Mouse (Mus musculus): ENCODE measurements around the gene Serpinc1. TPM values are rescaled to one million over a fixed set of nuclear protein-coding genes. Genes with fewer than 3 reads are reported as not detected.

Serpinc1 gene
- total RNA-seq, 2 experiments from 2014 or later, result 0.16 to 1.4 TPM

DNA sequence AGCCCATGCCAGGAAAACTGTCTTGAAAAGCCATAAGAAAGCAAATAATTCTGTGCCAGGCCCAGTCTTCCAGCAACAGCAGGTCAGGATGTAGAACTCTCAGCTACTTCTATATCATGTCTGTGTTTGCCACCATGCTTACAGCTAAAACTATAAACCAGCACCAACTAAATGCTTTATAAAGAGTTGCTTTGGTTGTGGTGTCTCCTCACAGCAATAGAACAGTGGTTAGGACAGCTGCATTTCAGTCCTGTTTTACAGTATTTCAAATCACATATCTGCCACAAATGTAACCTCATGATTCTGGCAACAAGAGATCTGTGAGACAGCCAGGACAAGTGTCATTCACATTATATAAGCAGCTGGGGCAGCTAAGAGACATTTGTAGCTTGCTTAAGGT is 62.5 kb downstream of the Serpinc1 start:
- ATAC-seq (ENCODE audit: poor library complexity, severe bottlenecking), result no peak

DNA sequence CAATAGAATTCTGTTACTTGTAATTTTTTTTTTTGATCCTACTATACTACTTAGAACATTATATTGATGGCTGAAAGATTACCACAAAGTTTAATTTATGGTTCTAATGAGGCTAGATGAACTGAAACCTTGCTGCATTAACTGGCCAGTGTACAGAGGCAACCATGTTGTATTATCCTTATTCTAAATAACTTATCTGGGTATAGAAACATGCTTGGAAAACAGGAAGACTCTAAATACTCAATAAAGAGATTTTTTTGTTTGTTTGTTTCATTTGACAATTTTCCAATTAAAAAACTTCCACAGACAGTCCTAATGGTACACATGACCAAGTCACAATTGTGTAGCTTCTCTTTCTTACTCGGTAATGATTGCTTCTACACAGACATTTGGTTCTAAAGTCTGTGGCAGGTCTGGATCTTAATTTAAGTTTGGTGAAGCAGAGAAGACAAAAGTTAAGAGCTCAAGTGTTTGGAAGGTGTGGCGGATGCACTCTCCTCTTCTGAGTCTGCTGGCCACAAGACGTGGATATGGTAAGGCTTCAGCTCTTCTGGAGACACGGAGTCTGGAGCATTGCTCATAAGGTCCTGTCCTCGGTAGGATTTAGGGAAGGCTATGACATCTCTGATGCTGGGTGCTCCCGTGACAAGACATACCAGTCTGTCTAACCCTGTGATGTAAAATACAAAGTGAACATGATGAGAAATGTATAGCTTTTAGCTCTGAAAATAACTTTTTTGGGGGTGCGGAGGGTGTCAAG is 63.1 kb downstream of the Serpinc1 start:
- ATAC-seq (ENCODE audit: poor library complexity, severe bottlenecking), result no peak

- ATAC-seq (ENCODE audit: poor library complexity, severe bottlenecking), result no peak
Measured at GRCm38 (mm10) chr1:161046972-161047371, 68.6 kb downstream of the Serpinc1 start.

Other genes starting within 250 kb of the Serpinc1 start
- gene Rabgap1l, start 185.4 kb upstream of the Serpinc1 start, total RNA-seq (2015), result 60.8 and 78.6 TPM in 2 replicates
- 96.4 and 99.5 TPM in 2 replicates for gene Rabgap1l, start 185.4 kb upstream of the Serpinc1 start, total RNA-seq (2017)
- 28.8 and 33.1 TPM in 2 replicates for gene Rc3h1, start 72.2 kb upstream of the Serpinc1 start, total RNA-seq (2015)
- 15.3 and 17.4 TPM in 2 replicates for gene Rc3h1, start 72.2 kb upstream of the Serpinc1 start, total RNA-seq (2017)
- gene Zbtb37, start 56.3 kb downstream of the Serpinc1 start, total RNA-seq (2015), result 5.2 and 5.8 TPM in 2 replicates
- gene Zbtb37, start 56.3 kb downstream of the Serpinc1 start, total RNA-seq (2017), result 7.0 TPM in 2 replicates
- gene Dars2, start 92.1 kb downstream of the Serpinc1 start, total RNA-seq (2015), result 18.3 and 20.9 TPM in 2 replicates
- gene Dars2, start 92.1 kb downstream of the Serpinc1 start, total RNA-seq (2017), result 12.8 and 15.3 TPM in 2 replicates
- gene Cenpl, start 92.1 kb downstream of the Serpinc1 start, total RNA-seq (2015), result 42.7 and 56.4 TPM in 2 replicates
- gene Cenpl, start 92.1 kb downstream of the Serpinc1 start, total RNA-seq (2017), result 7.7 and 13.0 TPM in 2 replicates
- gene Klhl20, start 152.9 kb downstream of the Serpinc1 start, total RNA-seq (2015), result 28.1 and 30.4 TPM in 2 replicates
- 20.3 and 23.0 TPM in 2 replicates for gene Klhl20, start 152.9 kb downstream of the Serpinc1 start, total RNA-seq (2017)
- gene Ankrd45, start 164.1 kb downstream of the Serpinc1 start, total RNA-seq (2015), result not detected in 2 replicates
- not detected in 2 replicates for gene Ankrd45, start 164.1 kb downstream of the Serpinc1 start, total RNA-seq (2017)
- gene Tex50, start 180.7 kb downstream of the Serpinc1 start, total RNA-seq (2015), result not detected in 2 replicates
- gene Tex50, start 180.7 kb downstream of the Serpinc1 start, total RNA-seq (2017), result not detected in 2 replicates

Data from megakaryocyte, adult 5-6 weeks (primary cell).